Mouse (Mus musculus) ES-E14 (cell line): ENCODE measurements around the gene Chchd6. TPM values are rescaled to one million over a fixed set of nuclear protein-coding genes. Genes with fewer than 3 reads are reported as not detected.

Experiments used
- DNase-seq: peaks from one replicate; pipeline ENCODE4 v3.0.0-alpha.2; 2013; ENCODE audit warnings: low read depth, low spot score
- H3K27ac ChIP-seq: 2 replicates; pipeline ENCODE4 v1.5.1; 2012; ENCODE audit warnings: low read depth, mild to moderate bottlenecking, low read length, moderate library complexity, mixed read lengths; ENCODE audit not compliant: poor library complexity, insufficient read depth, severe bottlenecking
- H3K36me3 ChIP-seq: 2 replicates; pipeline ENCODE4 v1.6.1; 2012; ENCODE audit warnings: mild to moderate bottlenecking, low read length, moderate library complexity, mixed read lengths; ENCODE audit not compliant: control insufficient read depth, poor library complexity, insufficient read depth, severe bottlenecking
- H3K4me1 ChIP-seq, 2 experiments: fragments of 150-350 bp in 1 of 2; sonication (generic) in 1 of 2; 2 replicates each; pipeline ENCODE4 v1.6.1; 2012; ENCODE audit warnings: low read length in 2 of 2, mild to moderate bottlenecking in 1 of 2, mixed read lengths in 1 of 2; ENCODE audit not compliant: control insufficient read depth in 2 of 2, insufficient read depth in 2 of 2, poor library complexity in 1 of 2
- H3K4me3 ChIP-seq, 2 experiments: fragments of 150-350 bp in 1 of 2; sonication (generic) in 1 of 2; 2 replicates each; pipeline ENCODE4 v1.5.1; 2012; ENCODE audit warnings: low read length in 2 of 2, low read depth in 1 of 2, mild to moderate bottlenecking in 1 of 2, mixed read lengths in 1 of 2; ENCODE audit not compliant: insufficient read depth in 1 of 2, poor library complexity in 1 of 2, severe bottlenecking in 1 of 2
- H3K9ac ChIP-seq: 2 replicates; pipeline ENCODE4 v1.6.1; 2012; ENCODE audit warnings: low read depth, mild to moderate bottlenecking, low read length, mixed read lengths; ENCODE audit not compliant: poor library complexity, insufficient read depth, severe bottlenecking
- H3K9me3 ChIP-seq: fragments of 150-350 bp; sonication (generic); 2 replicates; pipeline ENCODE4 v1.6.1; 2012; ENCODE audit warnings: low read depth, mild to moderate bottlenecking, low read length; ENCODE audit not compliant: control insufficient read depth, insufficient read depth
- CHD2 ChIP-seq: IDR thresholded peaks from 2 replicates; pipeline ENCODE4 v1.6.1; 2014; ENCODE audit warnings: mild to moderate bottlenecking, low read depth, low read length, inconsistent platforms
- HCFC1 ChIP-seq: IDR thresholded peaks from 2 replicates; pipeline ENCODE4 v1.6.1; 2012; ENCODE audit warnings: low read length, inconsistent platforms, borderline replicate concordance; ENCODE audit not compliant: insufficient read depth
- MAFK ChIP-seq: IDR thresholded peaks from 2 replicates; pipeline ENCODE4 v1.6.1; 2014; ENCODE audit warnings: mild to moderate bottlenecking, low read depth, low read length, inconsistent platforms; ENCODE audit not compliant: insufficient read depth
- ZC3H11A ChIP-seq: IDR thresholded peaks from 2 replicates; pipeline ENCODE4 v1.6.1; 2012; ENCODE audit warnings: low read depth, mild to moderate bottlenecking, inconsistent platforms, low read length, borderline replicate concordance
- ZNF384 ChIP-seq: IDR thresholded peaks from 2 replicates; pipeline ENCODE4 v1.6.1; 2012; ENCODE audit warnings: low read depth, low read length, inconsistent platforms
- in situ Hi-C, 2 experiments: fragments of 600-800 bp; cut with MboI; formaldehyde crosslinking; loops; one replicate each; pipeline ENCODE4 v1.15.1; 2025; ENCODE audit warnings: low sequenced_read_pairs in 2 of 2, inconsistent platforms in 1 of 2; ENCODE audit not compliant: unreplicated experiment in 2 of 2
- total RNA-seq: library from RNA; depleted of rRNA; stranded (reverse); fragments of 300-350 nt; gene quantifications from 2 replicates; pipeline ENCODE4 v1.2.3, GENCODE M21; 2012

Gene Chchd6
- total RNA-seq, 1 experiment = 28.0 TPM

GRCm38 (mm10) chr6:89354076-89354475 is 241.4 kb downstream of the Chchd6 start:
- no peak for DNase-seq
- H3K36me3 ChIP-seq = peaks cover 32% of the 10 kb centered on the region; the same call in 1 of the 2 replicates
- no peak overlapping the region for H3K4me3 ChIP-seq
- H3K9ac ChIP-seq = no peak overlapping the region
- no peaks in the 10 kb centered on the region for H3K9me3 ChIP-seq
- H3K27ac ChIP-seq = no peak overlapping the region
- TF ChIP-seq ZNF384 (no peak), MAFK (no peak), CHD2 (no peak)
- H3K4me1 ChIP-seq = peaks cover 0 to 25% of the 10 kb centered on the region in 2 experiments; a peak in 1 of 4 replicates
- in situ Hi-C loops = no loop called here

GRCm38 (mm10) chr6:89353101-89353500 is 242.4 kb downstream of the Chchd6 start:
- in situ Hi-C loops = no loop called here
- H3K27ac ChIP-seq = no peak overlapping the region
- H3K9me3 ChIP-seq = no peaks in the 10 kb centered on the region
- DNase-seq = no peak
- H3K4me1 ChIP-seq = peaks cover 0 to 25% of the 10 kb centered on the region in 2 experiments; a peak in 1 of 4 replicates
- H3K9ac ChIP-seq = no peak overlapping the region
- TF ChIP-seq ZC3H11A (no peak), ZNF384 (no peak), HCFC1 (no peak), CHD2 (no peak), MAFK (no peak)
- H3K36me3 ChIP-seq = peaks cover 37% of the 10 kb centered on the region; the same call in 1 of the 2 replicates
- no peak overlapping the region for H3K4me3 ChIP-seq

GRCm38 (mm10) chr6:89351441-89352137 is 243.9 kb downstream of the Chchd6 start:
- Histone ChIP-seq H3K9ac (no peak overlapping the region), H3K27ac (no peak overlapping the region), H3K36me3 (peaks cover 37% of the 10 kb centered on the region; the same call in 1 of the 2 replicates), H3K4me1 (peaks cover 0 to 17% of the 10 kb centered on the region in 2 experiments; a peak in 1 of 4 replicates), H3K4me3 (no peak overlapping the region), H3K9me3 (no peaks in the 10 kb centered on the region)
- TF ChIP-seq ZNF384 = no peak
- no peak for TF ChIP-seq MAFK
- TF ChIP-seq CHD2 = no peak
- TF ChIP-seq ZC3H11A = no peak
- TF ChIP-seq HCFC1 = no peak
- in situ Hi-C loops = no loop called here
- no peak for DNase-seq

- no peak overlapping the region for H3K27ac ChIP-seq
- in situ Hi-C loops = no loop called here
- H3K4me1 ChIP-seq = peaks cover 0 to 21% of the 10 kb centered on the region in 2 experiments; a peak in 1 of 4 replicates
- no peaks in the 10 kb centered on the region for H3K9me3 ChIP-seq
- H3K36me3 ChIP-seq = peaks cover 33% of the 10 kb centered on the region; the same call in 1 of the 2 replicates
- no peak overlapping the region for H3K4me3 ChIP-seq
- DNase-seq = no peak
- H3K9ac ChIP-seq = no peak overlapping the region
- TF ChIP-seq ZNF384 (no peak), CHD2 (no peak), MAFK (no peak), HCFC1 (no peak)
Measured at GRCm38 (mm10) chr6:89350520-89350919, 244.9 kb downstream of the Chchd6 start.

GRCm38 (mm10) chr6:89350037-89350515 is 245.4 kb downstream of the Chchd6 start:
- H3K9me3 ChIP-seq = no peaks in the 10 kb centered on the region
- no peak overlapping the region for H3K27ac ChIP-seq
- in situ Hi-C loops = no loop called here
- TF ChIP-seq MAFK (no peak), ZC3H11A (no peak), CHD2 (no peak), ZNF384 (no peak), HCFC1 (no peak)
- no peak for DNase-seq
- H3K36me3 ChIP-seq = peaks cover 32% of the 10 kb centered on the region; the same call in 1 of the 2 replicates
- no peak overlapping the region for H3K4me3 ChIP-seq
- no peak overlapping the region for H3K9ac ChIP-seq
- peaks cover 0 to 24% of the 10 kb centered on the region in 2 experiments; a peak in 2 of 4 replicates for H3K4me1 ChIP-seq
